Mouse (Mus musculus): ENCODE results near the gene Tecr.

DNA sequence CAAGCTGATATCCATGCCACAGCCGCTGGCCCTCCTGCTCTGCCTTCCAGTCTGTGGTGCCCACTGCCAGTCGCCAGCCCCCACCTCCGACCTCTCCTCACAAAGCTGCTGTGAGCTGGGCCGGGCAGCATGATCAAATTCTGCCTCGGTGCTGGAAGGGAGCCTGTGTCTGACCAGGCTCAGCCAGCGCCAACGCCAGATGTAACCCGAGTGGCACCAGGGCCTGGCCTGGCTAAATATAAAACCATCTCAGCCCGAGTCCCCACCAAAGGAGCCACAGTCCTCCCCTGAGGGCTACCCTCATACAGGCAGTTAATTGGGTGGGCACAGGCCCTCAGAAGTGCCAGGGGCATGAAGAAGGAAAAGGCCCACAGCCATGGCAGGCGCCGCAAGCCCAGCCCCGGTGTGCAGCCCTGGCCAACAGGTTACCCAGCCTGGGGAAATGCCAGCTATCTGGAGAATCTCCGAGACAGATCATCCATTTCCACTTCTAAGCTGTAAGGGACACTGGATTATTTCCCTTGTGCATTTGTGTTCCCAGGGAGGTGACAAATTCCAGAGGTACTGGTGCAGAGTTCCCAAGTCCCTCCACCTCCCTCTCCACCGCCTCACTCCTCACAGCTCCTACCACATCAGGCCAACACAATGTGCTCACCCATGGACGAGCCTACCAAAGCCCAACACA is 33.0 kb downstream of the Tecr start:
- no peak for TF ChIP-seq CTCF (conservative IDR thresholded peaks at IDR 0.05 in 1 of 2, IDR thresholded peaks at IDR 0.05 in 1 of 2; ENCODE audit: low read depth in 2 of 2, low read length in 2 of 2)
- no peak for TF ChIP-seq POLR2A (IDR thresholded peaks at IDR 0.05; ENCODE audit: low read depth, low read length)
- no peak for TF ChIP-seq USF2 (conservative IDR thresholded peaks at IDR 0.05; ENCODE audit: low read depth, low read length)
- TF ChIP-seq MAZ (IDR thresholded peaks at IDR 0.05; ENCODE audit: low read depth, low read length) = no peak
- no peak for TF ChIP-seq MYC (IDR thresholded peaks at IDR 0.05; ENCODE audit: low read depth, low read length)

Data from CH12.LX (cell line).